Mouse (Mus musculus) hindbrain, embryonic 10.5 days (tissue): ENCODE results near the gene Dut. TPM values are rescaled to one million over a fixed set of nuclear protein-coding genes. Genes with fewer than 3 reads are reported as not detected.
"Not testable (repeated sequence)": the region's sequence is repeated elsewhere in the genome, so short reads cannot be mapped to it uniquely, and the experiment has no call there.

Experiments used
- DNase-seq: peaks from one replicate; pipeline ENCODE4 v3.0.0-alpha.2; 2017; ENCODE audit warnings: low spot score
- H3K27ac ChIP-seq: fragments of 300-500 bp; sonication (generic); 2 replicates; pipeline ENCODE4 v1.5.1; 2016; ENCODE audit warnings: mild to moderate bottlenecking, moderate library complexity
- H3K27me3 ChIP-seq: fragments of 300-500 bp; sonication (generic); 2 replicates; pipeline ENCODE4 v1.6.1; 2016; ENCODE audit warnings: mild to moderate bottlenecking; ENCODE audit not compliant: poor library complexity, insufficient read depth, severe bottlenecking
- H3K36me3 ChIP-seq: fragments of 300-500 bp; sonication (generic); 2 replicates; pipeline ENCODE4 v1.6.1; 2016; ENCODE audit warnings: mild to moderate bottlenecking, moderate library complexity
- H3K4me1 ChIP-seq: fragments of 300-500 bp; sonication (generic); replicated peaks from 2 replicates; pipeline ENCODE4 v1.6.1; 2016; ENCODE audit warnings: mild to moderate bottlenecking
- H3K4me3 ChIP-seq: fragments of 300-500 bp; sonication (generic); 2 replicates; pipeline ENCODE4 v1.5.1; 2016; ENCODE audit warnings: mild to moderate bottlenecking, moderate library complexity
- H3K9me3 ChIP-seq: fragments of 300-500 bp; sonication (generic); 2 replicates; pipeline ENCODE4 v1.6.1; 2016; ENCODE audit warnings: mild to moderate bottlenecking, moderate library complexity
- WGBS: fragments of 180-500 bp; shearing (Covaris S2); methylation state at CpG from one replicate; pipeline ENCODE4 v1.1.7; 2016; 5-methylcytosine and 5-hydroxymethylcytosine counted together
- polyA plus RNA-seq: library from polyadenylated mRNA; unstranded; fragments of >200 nt; fragmentation: Nextera tagmentation; extraction: Ambion mirVana; gene quantifications from 2 replicates; pipeline ENCODE4 v1.2.1, GENCODE M21; 2016

Gene Dut
- polyA plus RNA-seq, 1 experiment from 2014 or later: 218 TPM

DNA sequence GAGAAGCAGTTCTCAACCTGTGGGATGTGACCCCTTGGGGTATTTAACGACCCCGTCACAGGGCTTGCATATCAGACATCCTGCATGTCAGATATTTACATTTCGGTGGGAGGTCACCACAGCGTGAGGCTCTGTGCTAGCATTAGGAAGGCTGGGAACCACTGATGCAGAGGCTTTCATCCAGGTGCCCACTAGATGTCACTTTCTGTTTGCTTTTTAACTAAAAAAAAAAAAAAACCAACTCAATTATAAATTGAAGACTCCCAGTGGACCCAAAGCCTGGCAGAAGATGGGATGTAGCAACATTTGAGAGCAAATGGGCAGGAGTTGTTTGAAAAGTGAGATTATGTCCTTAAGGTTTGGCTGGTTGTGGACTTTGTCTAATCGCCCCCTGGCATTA lies 16.1 kb downstream of the Dut start:
- Histone ChIP-seq H3K27ac (no peak overlapping the region), H3K36me3 (peaks cover 29% of the 10 kb centered on the region), H3K27me3 (no peaks in the 10 kb centered on the region), H3K4me1 (no peaks in the 10 kb centered on the region), H3K4me3 (no peak overlapping the region), H3K9me3 (no peaks in the 10 kb centered on the region)
- peak; percentile 25 for DNase-seq
- WGBS: 19% methylated on average over 5 of the region's 5 CpGs

DNA sequence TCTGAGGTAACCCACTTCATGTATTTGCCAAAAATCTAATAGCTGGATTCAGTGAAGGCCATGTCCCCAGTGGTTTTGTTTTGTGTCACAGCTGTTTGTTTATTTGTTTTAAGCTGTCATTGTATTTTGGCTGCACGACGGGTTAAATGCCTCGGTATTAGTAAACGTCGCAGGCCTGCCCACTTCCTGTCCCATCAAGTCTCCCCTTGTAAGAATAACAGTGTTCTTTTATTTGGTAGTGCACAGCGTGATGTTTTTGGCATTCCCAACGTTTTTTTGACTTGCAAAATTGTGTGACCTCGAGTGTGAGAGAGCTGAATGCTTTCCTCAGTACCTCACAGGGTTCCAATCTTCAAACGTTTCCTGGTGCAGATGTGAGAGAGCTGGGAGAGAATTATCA lies 16.8 kb downstream of the Dut start:
- no peak overlapping the region for H3K4me3 ChIP-seq
- DNase-seq: no peak
- H3K9me3 ChIP-seq: no peaks in the 10 kb centered on the region
- 20% methylated on average over 9 of the region's 9 CpGs for WGBS
- no peaks in the 10 kb centered on the region for H3K4me1 ChIP-seq
- H3K27ac ChIP-seq: no peak overlapping the region
- H3K27me3 ChIP-seq: no peaks in the 10 kb centered on the region
- H3K36me3 ChIP-seq: peaks cover 22% of the 10 kb centered on the region

DNA sequence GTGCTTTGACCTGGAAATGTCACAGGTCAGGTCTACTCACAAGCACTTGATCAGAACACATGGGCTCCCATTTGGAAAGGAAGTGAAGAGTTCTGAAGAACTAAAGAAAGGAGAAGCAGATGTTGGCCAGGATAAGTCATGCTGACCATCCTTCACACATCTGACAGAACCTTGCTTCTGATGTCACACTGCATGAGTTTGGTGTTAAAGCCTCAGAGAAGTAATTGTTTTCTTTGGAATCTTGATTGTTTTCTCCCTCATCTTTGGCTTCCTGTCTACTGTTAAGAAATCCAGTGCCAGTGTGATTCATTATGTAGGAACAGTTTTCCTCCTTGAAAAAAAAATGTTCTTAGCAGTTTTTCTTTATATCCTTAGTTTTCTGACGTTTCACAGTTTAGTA lies 21.9 kb downstream of the Dut start:
- H3K27me3 ChIP-seq: no peaks in the 10 kb centered on the region
- no peak overlapping the region for H3K4me3 ChIP-seq
- WGBS: 76% methylated on average over 1 of the region's 1 CpGs

GRCm38 (mm10) chr2:125275617-125276016 lies 28.6 kb downstream of the Dut start:
- Histone ChIP-seq H3K9me3 (no peaks in the 10 kb centered on the region), H3K27me3 (no peaks in the 10 kb centered on the region), H3K4me3 (no peak overlapping the region), H3K36me3 (no peaks in the 10 kb centered on the region), H3K4me1 (peaks cover 5% of the 10 kb centered on the region; the same call in 1 of the 2 replicates), H3K27ac (no peak overlapping the region)
- no peak for DNase-seq
- WGBS: 59% methylated on average over 5 of the region's 5 CpGs

More for the DNA sequence above, 21.9 kb downstream of the Dut start:
- no peaks in the 10 kb centered on the region for H3K36me3 ChIP-seq
- no peaks in the 10 kb centered on the region for H3K9me3 ChIP-seq
- H3K4me1 ChIP-seq: no peaks in the 10 kb centered on the region
- no peak overlapping the region for H3K27ac ChIP-seq
- no peak for DNase-seq

- WGBS: 86% methylated on average over 5 of the region's 5 CpGs
- Histone ChIP-seq H3K4me3 (no peak overlapping the region), H3K4me1 (peaks cover 5% of the 10 kb centered on the region; the same call in 1 of the 2 replicates), H3K27me3 (no peaks in the 10 kb centered on the region), H3K36me3 (no peaks in the 10 kb centered on the region), H3K9me3 (no peaks in the 10 kb centered on the region), H3K27ac (no peak overlapping the region)
- DNase-seq: no peak
Observed at GRCm38 (mm10) chr2:125276692-125277091, 29.7 kb downstream of the Dut start.

DNA sequence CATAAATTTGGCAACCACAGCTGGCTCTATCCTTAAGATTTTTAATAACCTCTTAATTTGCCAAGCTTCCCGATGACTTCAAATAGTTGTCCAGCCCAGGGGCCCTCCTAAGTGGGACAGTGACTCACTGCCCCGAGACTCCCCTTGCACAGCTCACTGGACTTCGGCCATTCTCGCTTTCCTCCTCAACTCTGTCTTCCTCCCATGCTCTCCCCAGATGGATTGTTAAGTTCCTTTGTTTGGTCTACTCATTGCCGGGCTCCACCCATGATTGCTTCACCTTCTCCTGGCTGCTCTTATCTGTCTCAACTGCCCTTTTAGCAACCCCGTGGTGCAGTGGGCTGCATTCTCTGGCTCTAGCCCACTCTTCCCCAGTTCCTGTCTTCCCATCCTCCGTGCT lies 31.5 kb downstream of the Dut start:
- H3K4me1 ChIP-seq: peaks cover 5% of the 10 kb centered on the region; the same call in 1 of the 2 replicates
- H3K9me3 ChIP-seq: no peaks in the 10 kb centered on the region
- DNase-seq: no peak
- H3K27ac ChIP-seq: no peak overlapping the region
- WGBS: 80% methylated on average over 7 of the region's 7 CpGs
- no peak overlapping the region for H3K4me3 ChIP-seq
- H3K36me3 ChIP-seq: no peaks in the 10 kb centered on the region
- H3K27me3 ChIP-seq: no peaks in the 10 kb centered on the region

GRCm38 (mm10) chr2:125279995-125280394 lies 33.0 kb downstream of the Dut start:
- not testable (repeated sequence) for DNase-seq, H3K9me3 ChIP-seq, H3K27me3 ChIP-seq, H3K27ac ChIP-seq, H3K36me3 ChIP-seq, H3K4me1 ChIP-seq, H3K4me3 ChIP-seq
- 88% methylated on average over 9 of the region's 9 CpGs for WGBS

- 70% methylated on average over 14 of the region's 14 CpGs for WGBS
- no peaks in the 10 kb centered on the region for H3K9me3 ChIP-seq
- H3K27ac ChIP-seq: no peak overlapping the region
- H3K4me1 ChIP-seq: no peaks in the 10 kb centered on the region
- H3K27me3 ChIP-seq: no peaks in the 10 kb centered on the region
- no peak overlapping the region for H3K4me3 ChIP-seq
- peak; percentile 15 for DNase-seq
- no peaks in the 10 kb centered on the region for H3K36me3 ChIP-seq
Observed at GRCm38 (mm10) chr2:125282334-125283206, 35.6 kb downstream of the Dut start.

DNA sequence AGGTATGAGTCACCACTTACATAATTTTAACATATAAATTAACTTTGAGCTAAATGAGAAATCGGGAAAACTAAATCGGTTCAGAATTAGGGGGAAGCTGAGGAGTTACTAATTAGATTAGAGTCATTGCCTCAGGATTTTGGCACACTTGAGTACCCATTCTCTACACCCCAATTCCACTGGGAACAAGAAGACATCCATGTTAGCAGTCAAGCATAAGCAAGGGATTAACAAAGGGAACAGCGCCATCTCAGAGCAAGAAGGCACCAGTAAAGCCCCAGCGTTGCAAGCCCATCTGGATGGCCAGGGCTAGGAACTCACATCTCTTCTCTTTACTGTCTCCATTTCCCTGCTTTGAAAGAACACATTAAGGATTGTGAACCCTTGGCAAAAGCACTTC lies 38.8 kb downstream of the Dut start:
- Histone ChIP-seq H3K27me3 (no peaks in the 10 kb centered on the region), H3K4me3 (no peak overlapping the region), H3K27ac (no peak overlapping the region), H3K9me3 (no peaks in the 10 kb centered on the region), H3K36me3 (no peaks in the 10 kb centered on the region), H3K4me1 (no peaks in the 10 kb centered on the region)
- no peak for DNase-seq
- 85% methylated on average over 4 of the region's 4 CpGs for WGBS

DNA sequence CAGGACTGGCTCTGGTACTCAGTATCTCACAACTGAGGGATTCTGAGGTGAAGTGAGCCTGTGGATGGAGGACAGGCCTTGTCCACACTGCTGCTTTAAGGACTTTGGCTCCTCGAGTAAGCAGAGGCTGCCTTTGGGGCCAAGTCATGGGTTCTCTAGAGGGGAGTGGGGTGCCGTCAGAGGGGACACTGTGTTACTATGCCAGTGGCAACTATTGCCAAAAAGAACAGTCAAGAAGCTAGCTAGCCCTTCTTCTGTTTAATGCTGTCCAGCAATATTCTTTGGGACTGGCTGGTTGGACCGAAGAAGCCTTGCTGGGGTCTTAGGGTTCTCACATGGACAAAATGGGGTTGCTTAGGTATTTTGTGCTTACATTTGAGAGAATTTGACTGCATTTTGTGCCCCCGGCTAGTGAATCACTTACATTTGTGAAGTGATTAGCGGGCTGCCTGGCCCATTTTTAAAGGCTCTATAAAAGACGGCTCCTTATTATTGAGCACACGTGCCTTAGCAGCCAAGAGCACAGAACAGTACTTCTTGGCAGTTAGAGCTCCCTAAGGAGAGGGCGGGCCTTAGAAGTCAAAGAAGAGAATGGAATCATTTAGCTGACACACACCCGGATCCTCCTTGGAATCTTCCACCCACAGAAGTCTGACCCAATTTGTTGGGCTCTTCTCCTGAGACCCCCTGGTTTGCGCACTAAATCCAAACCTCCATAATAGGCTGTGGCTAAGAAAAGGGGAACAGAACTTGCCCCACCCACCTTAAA lies 43.4 kb downstream of the Dut start:
- H3K27ac ChIP-seq: no peak overlapping the region
- H3K36me3 ChIP-seq: no peaks in the 10 kb centered on the region
- H3K4me3 ChIP-seq: no peak overlapping the region
- H3K9me3 ChIP-seq: no peaks in the 10 kb centered on the region
- no peak for DNase-seq
- H3K4me1 ChIP-seq: no peaks in the 10 kb centered on the region
- 79% methylated on average over 10 of the region's 10 CpGs for WGBS
- no peaks in the 10 kb centered on the region for H3K27me3 ChIP-seq

GRCm38 (mm10) chr2:125291101-125291500 lies 44.1 kb downstream of the Dut start:
- DNase-seq: no peak
- 95% methylated on average over 1 of the region's 1 CpGs for WGBS
- no peak overlapping the region for H3K4me3 ChIP-seq
- no peaks in the 10 kb centered on the region for H3K4me1 ChIP-seq
- no peaks in the 10 kb centered on the region for H3K27me3 ChIP-seq
- H3K27ac ChIP-seq: no peak overlapping the region
- no peaks in the 10 kb centered on the region for H3K36me3 ChIP-seq
- no peaks in the 10 kb centered on the region for H3K9me3 ChIP-seq

- Histone ChIP-seq H3K27ac (no peak overlapping the region), H3K9me3 (no peaks in the 10 kb centered on the region), H3K27me3 (no peaks in the 10 kb centered on the region), H3K4me3 (no peak overlapping the region), H3K36me3 (no peaks in the 10 kb centered on the region), H3K4me1 (peaks cover 6% of the 10 kb centered on the region)
- 84% methylated on average over 7 of the region's 7 CpGs for WGBS
- DNase-seq: no peak
Observed at GRCm38 (mm10) chr2:125292616-125293015, 45.6 kb downstream of the Dut start.

DNA sequence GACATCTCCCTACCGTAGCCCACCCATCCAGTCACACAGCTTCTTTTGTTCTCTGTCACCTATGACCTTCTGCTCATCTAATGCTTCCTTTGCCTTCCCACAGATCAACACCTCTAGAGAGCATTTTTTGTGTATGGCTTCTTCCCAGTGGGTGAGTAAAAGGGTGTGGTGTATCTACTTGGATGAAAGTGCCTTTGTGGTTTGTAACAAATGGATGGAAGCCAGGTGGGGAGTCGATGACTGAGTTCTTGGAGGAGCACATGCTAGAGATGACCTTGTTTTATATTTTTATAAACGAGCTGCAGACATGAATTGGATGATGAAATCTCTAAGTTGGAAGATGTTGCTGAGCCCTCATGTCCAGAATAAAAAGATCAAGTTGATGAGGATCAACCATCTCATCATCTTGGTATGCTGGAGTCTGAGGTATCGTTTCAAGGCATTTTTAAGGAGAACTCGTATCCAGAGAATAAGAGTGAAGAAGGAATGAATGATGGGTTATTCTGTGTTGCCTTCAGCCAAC lies 47.0 kb downstream of the Dut start:
- no peaks in the 10 kb centered on the region for H3K9me3 ChIP-seq
- H3K36me3 ChIP-seq: no peaks in the 10 kb centered on the region
- H3K27me3 ChIP-seq: no peaks in the 10 kb centered on the region
- peaks cover 8% of the 10 kb centered on the region for H3K4me1 ChIP-seq
- WGBS: 89% methylated on average over 5 of the region's 5 CpGs
- DNase-seq: no peak
- no peak overlapping the region for H3K4me3 ChIP-seq
- no peak overlapping the region for H3K27ac ChIP-seq
